Mouse (Mus musculus) induced T-regulatory cell, adult 2 months (primary cell): Measurements from ENCODE around the gene Epb41l4b.
A peak's percentile ranks its signal among the peaks of the same experiment; 100 is the strongest.

Experiments
- DNase-seq: peaks from one replicate; pipeline ENCODE4 v3.0.0-alpha.2; 2012; ENCODE audit warnings: low read depth

Gene Epb41l4b

DNA sequence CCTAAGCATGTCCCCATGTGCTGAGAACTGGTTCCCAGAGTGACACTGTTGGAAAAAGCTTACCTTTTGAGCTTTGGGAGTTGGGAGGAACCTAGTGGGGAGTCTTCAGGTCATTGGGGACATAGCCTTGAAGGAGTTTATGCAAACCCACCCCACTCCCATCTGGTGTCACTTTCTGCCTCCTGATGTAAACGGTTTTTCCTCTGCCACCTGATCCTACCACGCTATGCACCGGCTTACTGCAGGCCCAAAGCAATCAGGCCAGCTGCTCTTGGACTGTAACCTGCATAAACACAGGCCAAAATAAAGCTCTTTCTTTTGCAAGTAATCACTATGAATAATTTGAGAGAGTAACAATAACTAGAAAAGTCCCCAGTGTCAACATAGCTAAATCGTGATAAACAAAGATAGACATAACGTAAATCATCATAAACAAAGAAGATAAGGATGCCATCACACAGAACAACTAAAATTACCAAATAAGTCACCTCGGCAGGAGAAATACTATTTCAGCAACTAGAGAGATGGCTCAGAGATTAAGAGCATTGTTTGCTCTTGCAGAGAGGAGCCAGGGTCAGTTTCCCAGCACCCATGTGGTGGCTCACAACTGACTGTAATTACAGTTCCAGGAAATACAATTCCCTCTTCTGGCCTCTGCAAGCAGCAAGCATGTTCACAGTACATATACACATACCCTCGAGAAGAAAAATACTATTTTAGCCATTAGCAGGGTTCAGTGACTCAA is 29.6 kb downstream of the Epb41l4b start:
- no peak for DNase-seq

DNA sequence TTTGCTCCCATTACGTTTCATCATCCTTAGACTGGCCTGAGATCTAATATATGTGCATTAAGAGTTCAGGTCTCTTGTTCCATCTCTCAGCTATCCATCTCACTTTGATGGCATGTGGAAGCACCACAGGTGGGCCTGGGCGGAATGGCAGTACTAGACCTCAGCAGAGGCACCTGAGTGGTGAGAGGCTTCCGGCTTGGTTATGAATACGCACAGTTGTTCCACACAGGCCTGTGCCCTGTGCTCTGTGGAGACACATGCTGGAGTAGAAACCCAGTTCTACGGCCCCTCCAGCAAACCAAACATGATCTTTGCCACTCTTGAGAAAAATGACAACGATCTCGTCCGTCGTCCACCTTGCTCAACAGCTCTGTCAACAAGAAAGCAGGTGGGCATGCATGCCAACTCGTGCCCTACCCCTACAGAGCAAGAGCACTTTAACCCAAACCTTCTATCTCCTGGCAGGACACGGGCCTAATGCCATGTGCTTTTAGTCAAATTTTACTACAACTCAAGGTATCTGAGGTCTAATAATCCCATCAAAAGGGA is 31.2 kb downstream of the Epb41l4b start:
- DNase-seq: no peak

DNA sequence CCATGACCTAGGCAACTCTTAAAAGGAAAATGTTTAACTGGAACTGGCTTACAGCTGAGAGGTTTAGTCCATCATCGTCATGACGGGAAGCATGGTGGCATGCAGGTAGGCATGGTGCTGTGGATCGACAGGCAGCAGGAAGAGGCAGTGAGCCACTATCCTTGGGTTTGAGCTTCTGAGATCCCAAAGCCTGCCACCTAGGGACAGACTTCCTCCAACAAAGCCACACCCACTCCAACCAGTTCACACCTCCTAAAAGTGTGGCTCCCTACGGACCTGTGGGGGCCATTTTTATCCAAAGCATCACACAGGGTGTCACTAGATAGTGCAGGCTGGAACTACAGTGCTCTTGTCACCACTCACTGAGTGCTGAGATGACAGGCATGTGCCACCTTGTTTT is 31.8 kb downstream of the Epb41l4b start:
- no peak for DNase-seq

DNA sequence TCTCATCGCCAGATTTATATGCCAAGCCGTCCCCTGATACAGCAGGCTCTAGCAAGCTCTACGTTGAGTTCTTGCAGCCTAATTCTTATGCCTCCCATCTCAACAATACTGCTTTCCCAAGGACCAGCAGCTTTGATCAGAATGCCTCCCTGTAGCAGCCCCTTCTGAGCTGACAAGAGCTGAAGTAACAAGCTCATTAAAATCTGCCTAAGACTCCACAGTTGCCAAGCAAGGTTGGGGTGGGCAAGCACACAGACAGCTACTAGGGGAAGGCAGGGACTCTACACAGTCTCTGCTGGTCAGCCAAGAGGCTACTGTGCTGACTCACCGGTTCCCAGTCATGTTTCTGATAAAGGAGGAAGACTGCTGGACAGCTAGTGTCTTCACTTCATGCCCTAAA is 33.7 kb downstream of the Epb41l4b start:
- no peak for DNase-seq

DNA sequence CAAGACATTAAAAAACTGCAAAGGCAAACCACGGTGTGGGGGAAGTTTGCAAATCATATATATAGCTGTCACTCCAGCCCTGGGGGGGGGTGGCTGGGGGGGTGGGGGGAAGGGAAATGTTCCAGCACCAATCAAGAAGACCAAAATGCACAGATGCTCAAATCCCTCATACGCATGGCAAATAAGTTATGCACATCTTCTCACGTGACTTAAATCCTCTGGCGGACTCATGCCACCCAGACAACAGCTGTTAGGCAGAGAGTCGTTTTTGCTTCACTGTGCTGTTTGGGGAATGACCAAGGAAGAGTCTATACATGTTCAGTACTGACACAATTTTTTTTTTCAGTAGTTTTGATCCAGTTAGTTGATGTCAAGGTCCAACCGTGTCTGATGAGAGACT is 37.9 kb downstream of the Epb41l4b start:
- no peak for DNase-seq

DNA sequence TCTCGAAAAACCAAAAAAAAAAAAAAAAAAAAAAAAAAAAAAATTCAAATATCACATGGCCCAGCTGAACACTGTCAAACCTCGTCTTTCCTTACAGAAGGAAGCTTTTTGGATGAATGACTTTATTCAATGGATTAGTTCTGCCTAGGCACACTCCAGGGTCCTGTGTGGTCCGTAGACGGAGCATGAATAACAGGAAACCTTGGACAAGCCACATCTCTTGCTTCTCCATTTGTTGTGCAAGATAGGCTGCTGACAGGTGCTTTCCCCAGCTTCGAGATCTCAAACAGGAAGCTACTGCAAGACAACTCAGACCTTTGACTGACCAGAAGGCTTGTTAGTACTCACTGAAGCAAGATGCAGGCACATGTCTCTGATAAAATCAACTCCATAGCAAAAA is 39.4 kb downstream of the Epb41l4b start:
- DNase-seq: peak; percentile 3

DNA sequence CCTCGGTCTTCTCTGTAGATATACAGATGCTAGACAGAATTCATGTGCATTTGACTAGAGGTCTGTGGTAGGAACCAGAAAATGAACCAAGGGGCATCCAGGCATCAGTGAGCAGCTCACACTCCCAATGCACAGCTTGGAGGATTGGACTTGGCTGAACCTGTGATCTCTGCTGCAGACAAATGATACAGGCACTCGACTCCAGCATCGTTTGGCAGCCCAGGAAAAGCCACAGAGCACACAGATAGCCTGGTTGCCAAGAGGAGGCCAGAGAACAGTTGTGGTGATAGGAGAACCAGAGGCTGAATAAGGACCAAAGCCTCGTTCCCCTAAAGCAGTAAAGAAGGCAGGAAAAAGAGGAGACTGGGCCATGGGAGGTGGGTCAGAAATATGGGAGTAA is 42.1 kb downstream of the Epb41l4b start:
- DNase-seq: no peak

DNA sequence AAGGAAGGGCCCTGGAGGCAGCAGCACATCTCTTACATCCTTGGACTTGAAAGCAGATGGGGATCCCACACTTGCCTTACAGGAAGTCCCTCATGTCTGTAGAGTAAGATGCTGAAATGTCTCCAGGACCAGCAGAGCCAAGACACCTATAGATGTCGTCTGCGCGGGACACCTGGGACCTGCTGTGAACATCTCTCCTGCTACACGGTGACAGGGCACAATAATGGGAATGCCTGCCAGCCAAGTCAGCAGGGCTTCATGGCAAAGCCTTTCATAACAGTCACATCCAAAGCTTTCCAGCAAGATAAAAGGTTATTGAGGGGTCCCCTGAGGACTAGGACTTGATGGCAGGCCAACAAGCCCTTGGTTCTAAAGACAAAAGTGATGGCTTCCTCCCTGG is 45.8 kb downstream of the Epb41l4b start:
- no peak for DNase-seq

DNA sequence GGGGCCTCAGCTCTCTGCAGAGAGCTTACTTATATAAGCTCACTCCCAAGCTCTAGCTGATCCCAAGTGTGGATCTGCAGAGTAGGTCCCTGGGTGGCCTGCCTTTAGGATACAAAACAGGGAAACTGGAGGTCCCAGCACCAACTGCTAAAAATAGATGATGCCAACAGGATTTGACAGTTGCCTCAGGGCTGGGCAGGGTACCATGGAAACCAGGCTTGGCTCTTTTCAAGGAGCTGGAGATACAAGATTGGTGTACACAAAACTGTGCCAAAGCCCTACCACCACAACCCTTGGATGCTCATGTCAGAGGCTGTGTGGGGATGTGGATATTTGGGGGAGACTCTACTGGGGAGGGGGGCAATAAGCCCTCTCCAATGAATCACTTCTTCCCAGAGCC is 47.7 kb downstream of the Epb41l4b start:
- no peak for DNase-seq

DNA sequence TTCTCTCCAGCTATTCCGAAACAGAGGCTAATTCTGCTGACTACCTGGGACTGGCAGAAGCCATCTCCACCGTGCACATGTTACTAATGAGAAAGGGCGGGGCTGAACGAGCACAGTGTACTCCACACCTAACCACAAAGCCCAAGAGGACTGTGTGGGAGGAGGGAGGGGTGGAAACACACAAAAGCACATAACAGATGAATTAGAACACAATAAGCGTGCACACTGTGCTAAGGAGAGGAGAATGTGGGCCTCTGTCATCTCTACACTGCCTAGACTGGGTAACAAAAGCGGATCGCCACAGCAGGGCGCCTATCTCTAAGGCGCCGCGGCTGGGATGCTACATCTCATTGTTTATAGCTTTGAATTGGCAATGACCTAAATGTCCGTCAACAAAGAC is 51.9 kb downstream of the Epb41l4b start:
- peak; percentile 46 for DNase-seq

DNA sequence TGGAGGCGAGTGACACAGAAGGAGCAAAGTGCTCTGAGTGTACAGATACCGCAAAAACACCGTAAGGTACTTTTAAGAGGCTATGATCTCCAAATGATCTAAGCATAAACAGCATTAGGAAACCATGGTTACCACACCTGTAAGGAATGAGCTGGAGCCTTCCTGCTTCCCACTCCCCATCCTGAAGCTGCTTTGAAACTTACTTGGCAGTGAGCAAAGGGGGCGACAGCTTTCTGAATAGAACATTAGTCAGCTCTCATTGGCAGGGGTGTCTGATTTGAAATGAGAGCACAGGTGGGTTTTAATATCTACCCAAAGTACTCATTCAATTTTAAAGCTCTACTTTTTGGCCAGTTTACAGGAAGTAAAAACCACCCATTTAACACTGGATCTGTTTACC is 54.9 kb downstream of the Epb41l4b start:
- no peak for DNase-seq

DNA sequence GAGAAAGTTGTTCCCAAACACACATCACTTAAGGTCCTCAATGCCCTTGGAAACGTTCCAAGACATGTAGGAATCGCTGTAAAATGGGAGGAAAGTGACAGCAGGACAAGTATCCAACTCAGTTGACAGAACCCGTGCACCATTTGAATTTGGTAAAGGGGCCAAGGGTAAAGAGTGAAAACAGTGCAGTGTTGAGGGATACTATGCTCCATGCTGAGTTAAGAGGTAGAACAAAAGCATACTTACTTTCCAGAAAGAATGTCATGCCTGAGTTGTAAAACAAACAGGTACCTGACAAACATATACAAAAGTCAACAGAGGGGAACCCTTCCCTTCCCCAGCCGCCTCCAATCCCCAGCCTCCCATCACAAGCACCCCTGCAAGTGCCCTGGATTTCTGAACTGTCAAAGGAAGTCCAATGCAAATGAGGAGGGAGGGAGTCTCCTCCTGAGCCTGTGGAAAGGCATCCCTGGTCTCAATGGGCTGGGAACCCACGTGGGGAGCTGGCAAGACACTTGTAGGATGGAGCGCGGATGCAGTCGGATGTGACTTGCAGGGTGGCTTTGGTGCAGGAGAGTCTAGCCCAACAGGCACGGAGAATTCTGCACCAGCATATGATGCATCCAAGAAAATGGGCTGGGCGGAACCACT is 57.4 kb downstream of the Epb41l4b start:
- no peak for DNase-seq

DNA sequence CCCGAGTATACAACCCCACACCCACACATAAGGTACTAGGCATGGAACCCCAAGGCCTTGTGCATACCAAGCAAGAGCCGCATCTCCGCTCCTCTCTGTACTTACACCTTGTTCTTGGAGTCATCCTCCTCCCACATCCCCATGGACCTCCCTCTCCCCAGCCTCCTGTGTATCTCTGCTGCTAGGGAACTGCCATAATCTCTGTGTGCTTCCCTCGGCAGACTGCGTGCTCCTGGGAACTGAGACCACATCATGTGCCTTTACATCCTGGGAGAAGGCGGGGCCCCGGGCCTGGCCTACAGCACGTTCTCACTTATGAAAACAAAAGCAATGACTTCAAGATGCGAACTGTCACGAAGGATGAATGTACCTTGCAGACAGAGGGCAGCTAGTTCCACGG is 59.6 kb downstream of the Epb41l4b start:
- DNase-seq: no peak

DNA sequence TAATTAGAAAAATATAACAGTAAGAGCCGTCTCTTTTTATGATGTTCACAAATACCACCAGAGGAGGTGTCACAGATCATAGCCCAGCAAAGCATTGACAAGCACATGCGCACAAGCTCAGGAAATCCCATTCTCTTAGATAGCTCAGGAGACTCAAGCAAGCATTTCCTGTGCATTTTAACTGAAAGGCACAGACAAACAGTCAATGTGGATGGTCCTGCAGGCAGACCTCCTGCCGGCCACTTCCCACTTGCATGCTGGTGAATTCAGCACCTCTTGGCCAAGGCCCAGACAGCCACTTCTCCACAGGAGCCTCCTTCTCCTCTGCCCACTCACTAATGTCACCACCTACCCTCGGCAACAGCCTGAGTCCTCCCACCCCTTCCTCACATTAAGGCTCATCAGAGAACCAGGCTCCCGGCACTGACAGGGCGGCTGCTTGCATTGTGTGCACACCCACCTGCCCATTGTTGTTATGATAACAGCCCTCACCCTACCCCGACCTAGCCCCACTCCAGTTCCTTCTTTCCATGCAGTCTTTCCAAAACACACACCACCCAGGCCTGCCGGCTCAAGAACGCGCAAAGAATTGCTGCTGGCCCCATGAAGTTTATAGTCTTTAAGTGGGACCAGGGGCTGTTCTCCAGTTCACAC is 60.3 kb downstream of the Epb41l4b start:
- no peak for DNase-seq

DNA sequence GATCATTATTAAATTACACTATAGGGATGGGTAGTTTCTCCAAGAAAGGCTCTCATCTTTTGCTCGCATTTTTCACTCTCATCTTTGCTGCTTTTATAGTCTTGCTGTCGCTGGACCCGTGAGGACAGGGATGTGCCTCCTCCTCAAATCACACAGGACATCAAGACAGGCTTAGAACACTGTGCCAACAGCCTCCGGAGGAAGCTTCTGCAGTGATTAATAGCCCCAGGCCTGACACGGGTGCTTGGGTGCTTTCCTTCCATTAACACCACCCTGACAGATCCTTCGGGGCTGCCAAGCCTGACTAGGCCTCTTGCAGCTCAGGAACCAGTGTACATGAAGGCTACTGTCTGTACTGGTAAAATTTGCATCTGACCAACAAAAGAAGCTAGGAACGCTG is 61.8 kb downstream of the Epb41l4b start:
- DNase-seq: no peak

DNA sequence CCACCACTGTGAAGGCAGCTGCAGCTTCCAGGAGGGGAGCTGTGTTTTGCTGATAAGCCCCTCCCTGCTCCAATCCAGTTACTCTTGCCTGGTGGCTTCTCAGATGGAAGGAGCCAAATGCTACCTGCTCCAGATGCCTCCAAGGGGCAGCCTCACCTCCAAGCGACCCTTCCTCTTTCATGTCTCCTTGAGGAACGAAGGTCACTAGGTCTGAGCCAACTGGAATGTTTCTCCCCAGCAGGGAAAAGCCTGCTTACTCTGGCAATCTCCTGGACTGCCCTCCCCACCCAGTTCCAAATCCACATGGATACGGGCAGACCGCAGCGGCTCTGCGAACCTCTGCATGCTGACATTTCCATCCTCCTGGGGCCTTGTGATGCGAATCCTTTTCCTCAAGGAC is 69.4 kb downstream of the Epb41l4b start:
- no peak for DNase-seq

DNA sequence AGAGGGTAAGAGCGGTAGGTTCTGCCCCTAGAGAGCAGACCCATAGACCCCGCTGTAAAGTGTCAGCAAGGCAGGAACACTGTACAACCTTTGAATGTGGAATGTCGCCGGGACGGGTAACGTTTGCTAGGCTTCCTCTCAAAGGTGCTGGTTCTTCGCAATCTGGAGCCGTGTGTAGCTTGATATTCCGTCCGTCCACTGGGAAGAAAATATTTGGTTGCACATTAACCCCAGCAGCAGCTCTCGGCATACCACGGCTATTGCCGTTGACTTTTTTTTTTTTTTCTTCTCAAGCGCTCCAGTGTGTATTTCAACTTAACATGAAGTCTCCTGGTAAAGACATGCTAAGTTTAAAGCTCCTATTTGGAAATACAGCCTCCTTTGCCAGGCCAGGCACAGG is 70.1 kb downstream of the Epb41l4b start:
- DNase-seq: no peak

DNA sequence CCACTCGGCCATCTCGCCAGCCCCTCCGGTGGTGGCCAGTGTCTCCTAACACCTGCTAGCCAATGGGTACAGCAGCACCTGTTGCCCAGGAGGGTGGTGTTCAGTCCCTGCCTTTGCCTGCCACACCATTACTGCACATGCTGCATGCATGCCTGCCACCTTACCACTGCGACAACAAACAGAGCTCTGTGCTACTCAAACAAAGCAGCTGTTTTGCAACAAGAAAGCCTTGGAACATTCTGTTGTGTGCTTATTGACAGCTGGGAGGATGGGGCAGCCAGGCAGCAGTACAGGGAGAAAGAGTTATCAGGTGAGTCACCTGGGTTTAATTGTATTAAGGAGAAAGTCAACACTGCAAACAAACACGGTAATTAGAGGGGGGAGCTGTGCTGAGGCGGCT is 72.6 kb downstream of the Epb41l4b start:
- DNase-seq: no peak

DNA sequence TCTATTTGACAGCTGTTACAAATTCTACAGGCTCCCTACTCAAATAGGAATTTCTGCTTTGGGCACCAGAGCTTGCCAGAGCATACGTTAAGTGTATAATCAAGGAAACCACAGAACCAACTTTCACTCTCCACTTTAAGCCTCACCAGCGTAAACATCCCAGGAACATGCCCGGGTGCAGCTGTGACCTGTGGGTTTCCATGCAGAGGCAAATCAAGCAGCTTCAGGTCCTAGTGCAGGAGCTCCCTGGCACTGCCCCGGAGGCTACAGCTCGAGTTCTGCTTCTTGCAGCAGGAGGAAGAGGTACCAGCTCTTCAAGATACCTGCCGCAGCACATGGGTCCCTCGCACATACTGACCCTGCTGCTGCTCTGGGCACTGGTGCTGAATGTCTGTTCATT is 74.8 kb downstream of the Epb41l4b start:
- no peak for DNase-seq

DNA sequence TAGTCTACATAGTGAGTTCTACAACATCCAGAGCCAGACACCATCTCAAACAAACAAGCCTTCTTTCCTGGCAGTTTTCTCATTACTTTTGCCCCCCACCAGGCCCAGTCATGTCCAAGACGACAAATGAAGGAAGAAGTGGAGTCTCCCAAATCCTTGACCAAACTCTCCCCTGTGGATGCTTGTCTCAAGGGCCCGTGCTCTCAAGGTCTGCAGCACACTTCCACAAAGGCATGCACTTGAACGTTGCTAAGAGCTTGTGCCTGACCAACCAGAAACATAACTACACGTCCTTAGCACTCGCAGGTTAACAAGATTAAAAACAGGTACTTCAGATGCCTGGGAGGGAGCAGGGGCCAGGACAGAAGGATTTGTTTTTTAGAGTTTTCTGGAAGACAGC is 75.4 kb downstream of the Epb41l4b start:
- DNase-seq: no peak

DNA sequence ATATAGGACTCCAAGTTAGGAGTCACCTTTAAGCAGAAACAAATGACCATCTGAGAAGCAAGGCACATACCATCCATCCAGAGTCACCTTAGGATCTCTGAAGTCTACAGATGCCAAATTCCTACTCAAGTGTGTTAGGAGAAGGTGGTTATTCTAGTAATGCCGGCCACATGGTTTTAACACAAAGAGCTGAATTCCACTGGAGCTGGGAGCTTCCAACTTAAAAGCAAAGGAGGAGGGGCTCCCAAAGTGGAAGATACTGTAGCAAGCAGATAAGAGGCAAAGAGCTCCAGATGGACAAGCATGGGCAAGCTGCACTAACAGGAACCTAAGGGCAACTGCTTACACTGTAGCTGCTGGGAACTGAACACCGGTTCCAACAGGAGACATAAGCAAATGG is 76.3 kb downstream of the Epb41l4b start:
- DNase-seq: no peak

DNA sequence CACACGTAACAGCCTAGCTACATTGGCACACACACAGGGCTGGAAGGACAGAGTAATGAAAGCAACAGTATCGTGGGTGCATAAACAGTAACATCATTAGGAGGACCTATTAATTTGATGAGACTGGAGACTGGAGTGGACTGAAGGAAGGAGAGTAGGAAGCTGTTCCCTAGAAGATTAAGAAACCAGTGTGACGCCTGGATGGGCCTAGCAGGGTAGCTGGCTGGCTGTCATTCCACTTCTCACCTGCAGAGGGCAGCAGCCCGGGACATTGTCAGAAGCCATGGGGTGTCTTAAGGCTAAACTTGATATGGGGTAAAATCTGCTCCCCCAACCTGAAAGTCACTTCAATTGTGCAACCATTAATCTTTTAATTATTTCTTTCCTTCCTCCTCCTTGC is 78.0 kb downstream of the Epb41l4b start:
- peak; percentile 70 for DNase-seq

DNA sequence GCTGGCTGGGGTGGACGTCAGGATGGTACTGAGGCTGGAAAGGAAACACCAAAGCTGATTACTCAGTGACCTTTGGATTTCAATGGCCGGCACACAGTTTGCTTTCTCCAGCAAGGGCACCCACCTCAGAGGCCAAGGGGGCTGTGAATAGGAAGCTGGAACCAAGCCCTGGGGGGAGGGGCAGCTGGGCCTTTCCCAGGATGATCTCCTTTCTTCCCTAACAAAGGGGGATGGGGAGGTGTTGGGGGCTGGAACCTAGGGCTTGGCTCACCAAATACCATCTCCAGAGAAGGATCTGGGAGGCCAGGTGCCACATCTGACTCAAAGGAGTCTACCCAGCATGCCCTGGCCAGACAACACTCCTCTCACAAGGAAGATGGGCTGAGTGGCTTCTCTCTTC is 78.4 kb downstream of the Epb41l4b start:
- no peak for DNase-seq
